Mouse (Mus musculus) testis, postnatal 14 days (tissue): ENCODE measurements around the gene Fam171b.

Source experiments
- DNase-seq: peaks from one replicate; pipeline ENCODE4 v3.0.0; 2021; ENCODE audit warnings: low spot score

Fam171b gene

DNA sequence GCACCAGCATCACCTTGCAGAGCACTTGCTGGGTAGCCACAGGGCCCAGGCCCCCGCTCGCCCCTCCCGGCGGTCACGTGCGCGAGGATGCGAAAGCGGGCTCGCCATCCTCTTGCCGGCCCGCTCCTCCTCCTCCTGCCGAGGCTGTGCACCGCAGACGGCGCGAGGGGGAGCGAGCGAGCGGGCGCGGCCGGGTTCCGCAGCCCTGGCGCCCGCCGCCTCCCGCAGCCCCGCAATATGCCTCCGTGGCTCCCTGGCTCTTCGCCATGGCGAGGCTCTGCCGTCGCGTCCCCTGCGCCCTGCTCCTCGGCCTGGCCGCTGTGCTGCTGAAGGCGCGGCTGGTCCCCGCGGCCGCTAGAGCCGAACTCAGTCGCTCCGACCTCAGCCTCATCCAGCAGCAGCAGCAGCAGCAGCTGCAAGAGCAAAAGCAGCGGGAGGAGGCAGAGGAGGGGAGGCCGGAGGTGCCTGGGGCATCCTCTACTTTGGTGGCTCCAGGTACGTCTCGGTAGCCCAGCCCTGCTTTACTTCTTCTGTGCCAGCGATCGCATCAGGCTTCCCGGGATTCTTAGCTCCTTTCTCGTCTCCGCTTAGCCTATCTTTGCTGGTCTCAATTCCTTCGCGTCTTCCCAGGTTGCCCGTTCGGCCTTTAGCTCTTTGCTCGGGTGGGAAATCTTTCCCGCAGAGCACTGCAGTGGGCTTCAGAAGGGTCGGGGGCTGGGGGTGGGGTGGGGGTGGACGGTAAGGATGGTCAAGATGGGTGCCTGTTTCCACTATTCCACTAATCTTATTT lies at the start of gene Fam171b:
Gene Fam171b, plus strand, starts transcription at position 154 of the 790 bp plus-strand sequence.
- peak; percentile 73 for DNase-seq

DNA sequence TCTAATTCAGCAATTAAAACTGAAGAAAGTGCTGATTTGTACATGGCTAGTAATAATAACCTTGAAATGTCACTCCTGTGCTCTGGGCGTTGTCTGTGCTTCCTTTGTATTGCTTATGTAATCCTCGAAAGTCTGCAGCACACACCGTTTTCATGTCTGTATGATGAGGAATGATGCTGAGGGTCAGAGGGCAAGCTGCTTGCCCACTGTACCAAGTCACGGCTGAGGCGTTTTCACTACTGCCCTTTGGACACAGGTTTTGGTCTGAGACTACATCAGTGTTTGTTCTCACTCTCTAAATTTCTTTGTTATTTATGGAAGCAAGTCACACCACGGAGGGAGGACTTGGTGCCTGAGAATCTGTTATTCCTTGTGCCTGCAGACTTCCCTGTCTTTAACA lies 46.4 kb upstream of the Fam171b start:
- DNase-seq = no peak

DNA sequence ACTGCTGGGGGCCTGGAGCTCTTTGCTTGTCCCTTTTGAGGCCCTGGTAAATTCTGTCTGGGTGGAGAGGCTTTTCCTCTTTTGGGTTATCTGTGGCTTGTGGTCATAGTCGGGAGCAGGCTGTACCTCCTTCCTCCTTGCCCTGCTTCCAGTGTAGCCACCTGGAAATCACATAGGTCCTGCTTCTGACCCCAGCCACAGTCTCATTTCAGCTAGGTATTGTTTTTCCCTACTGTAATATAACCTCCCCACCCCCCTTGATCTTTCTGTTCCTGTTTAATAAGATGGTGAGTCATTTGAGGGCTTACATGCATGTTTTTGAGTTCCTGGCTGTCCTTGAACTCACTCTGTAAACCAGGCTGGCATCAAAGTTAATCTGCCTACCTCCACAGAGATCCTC lies 45.6 kb upstream of the Fam171b start:
- DNase-seq = no peak

DNA sequence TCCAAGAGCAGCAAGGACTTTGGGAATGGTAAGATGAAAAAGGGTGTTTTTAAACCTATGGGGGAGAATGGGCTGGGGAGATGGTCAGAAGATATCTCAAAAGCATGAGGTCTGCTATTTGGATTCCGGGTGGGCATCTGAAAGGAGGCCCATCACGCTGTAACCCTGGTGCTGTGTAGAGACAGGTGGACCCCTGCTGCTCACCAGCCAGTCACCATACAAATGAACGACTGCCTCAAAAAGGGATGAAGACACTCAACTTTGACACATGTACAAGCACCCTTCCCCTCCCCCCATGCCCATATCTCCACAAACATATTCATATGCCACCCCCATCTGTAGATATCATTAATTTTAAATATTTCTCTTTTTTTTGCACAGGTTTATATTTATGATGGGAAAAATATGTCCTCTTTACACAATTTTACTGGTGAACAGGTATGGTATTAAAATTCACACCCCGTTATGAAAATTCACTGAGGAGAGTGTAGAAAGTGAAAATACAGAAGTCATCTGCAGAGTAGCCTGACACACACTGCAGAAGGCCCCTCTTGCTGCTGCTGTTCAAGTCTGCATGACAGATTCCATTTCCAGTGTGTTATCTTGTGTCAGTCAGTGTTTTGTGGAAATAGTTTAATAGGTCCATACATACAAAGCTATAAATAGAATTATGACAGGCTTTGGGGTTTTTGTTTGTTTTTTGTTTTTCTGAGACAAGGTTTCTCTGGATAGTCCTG lies 44.0 kb upstream of the Fam171b start:
- no peak for DNase-seq

DNA sequence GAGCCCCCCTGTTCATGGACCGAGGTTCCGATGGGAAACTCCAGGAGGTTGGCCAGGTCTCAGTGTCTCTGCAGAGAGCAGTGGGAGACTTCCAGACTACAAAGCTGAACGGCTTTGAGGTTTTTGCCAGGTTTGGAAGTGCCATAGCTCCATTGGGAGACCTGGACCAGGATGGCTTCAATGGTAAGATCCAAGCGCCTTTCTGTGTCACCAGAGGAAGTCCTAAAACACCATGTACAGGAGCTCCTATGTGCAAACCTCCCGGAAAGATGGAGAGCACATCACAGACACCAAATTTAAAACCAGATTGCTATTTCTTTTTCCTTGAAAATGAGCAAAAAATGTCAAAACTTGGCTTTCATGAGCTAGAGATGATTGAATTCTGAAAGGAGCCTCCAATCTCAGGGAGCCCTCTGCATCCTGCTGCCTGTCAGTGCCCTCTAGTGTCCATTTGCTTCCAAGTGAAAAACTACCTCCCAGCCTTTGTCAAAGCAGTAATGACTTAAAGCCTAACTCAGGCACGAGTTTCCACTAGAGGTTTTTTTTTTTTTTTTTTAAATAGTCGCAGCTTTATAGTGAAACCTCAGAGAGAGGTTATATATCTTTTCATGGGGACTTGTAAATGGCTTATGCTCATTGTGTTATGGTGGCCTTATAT lies 41.2 kb upstream of the Fam171b start:
- DNase-seq = peak; percentile 26

DNA sequence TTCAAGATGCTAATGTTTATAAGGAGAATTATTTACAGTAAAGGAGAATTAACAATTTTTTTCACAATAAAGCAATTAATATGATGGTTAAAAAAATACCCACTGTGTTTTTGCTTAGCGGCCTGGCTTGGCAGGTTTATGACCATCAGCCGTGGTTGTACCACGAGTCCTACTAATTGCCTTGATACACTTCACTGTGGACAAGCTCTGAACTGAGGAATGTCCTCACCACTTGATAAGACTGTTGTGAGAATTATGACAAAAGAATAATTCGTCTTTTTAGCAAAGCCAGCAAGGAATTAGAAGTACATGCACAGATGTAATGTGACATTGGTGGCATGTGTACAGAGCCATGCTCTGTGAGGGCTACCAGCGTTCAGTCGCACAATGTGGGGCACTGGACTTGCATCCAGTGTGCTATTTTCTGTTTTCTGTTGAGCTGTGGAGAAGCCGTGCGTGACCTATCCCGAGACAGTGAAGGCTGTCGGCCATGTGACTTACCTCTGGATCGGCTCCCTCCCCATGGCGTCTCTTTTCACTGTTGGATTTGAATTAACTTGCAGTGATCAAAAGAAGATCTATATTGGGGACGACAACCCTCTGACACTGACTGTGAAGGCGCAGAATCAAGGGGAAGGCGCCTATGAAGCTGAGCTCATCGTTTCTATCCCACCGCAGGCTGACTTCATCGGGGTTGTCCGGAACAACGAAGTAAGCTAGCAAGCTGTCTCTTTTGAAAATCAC lies 20.9 kb upstream of the Fam171b start:
- DNase-seq = no peak

DNA sequence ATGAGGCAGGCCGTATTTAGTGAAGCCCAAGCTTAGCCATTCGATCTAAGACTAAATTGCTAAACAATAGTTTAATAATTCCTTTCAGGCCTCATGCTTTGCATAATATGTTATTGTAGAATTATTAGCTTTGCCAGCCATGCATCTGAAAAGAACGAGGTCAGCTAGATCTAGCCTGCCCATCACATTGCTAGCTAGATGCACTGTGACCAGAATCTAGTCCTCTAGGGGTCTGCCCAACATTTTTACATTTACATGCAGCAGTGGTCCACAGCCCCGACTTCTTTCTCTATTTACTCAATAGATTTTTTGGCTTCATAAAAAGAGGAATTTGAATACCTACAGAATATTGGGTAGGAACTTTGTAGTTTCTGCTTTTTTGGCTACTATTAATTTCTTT lies 20.3 kb upstream of the Fam171b start:
- no peak for DNase-seq

DNA sequence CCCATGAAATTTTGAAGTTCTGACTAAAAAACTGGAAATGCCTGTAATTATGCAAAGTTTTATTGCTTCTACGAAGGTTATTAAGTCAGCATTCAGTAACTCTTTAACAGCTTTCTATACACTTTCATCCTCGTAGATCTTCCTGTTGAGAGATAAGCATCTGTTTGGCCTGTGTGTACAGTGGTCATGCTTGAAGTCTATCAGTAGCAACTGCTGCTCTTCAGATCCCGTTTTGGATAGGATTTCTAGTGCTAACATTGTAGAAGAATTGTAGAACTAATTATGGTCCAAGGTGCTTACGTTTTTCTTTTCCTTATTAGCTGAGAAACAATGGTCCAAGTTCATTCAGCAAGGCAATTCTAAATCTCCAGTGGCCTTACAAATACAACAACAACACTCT lies 16.7 kb upstream of the Fam171b start:
- DNase-seq = no peak

DNA sequence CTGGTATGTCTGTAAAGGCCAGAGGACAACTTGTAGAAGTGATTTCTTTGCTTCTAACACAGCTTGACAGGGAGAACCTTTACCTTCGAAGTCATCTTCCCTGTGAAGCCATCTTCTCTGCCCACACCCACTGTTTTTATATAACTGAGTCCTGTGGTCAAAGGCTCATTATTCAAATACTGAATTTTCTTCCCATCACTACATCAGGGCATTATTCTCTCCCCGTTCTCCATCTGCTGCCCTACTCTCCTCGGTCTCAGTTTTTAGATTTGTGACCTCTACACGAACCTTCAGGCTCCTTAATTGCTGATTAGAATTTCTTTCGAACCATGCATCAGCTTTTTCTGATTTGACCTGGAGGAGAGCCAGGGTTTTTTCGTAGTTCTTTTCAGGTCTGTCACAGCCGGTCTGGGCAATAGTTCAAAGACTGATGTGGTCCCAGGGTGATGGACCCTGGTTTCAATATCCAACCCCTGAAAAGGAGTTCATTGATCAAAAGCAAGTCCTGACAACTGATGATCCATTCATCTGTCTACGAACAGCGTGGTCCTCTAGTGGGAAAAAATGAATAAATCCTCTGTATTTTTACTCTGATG lies 14.4 kb upstream of the Fam171b start:
- no peak for DNase-seq

DNA sequence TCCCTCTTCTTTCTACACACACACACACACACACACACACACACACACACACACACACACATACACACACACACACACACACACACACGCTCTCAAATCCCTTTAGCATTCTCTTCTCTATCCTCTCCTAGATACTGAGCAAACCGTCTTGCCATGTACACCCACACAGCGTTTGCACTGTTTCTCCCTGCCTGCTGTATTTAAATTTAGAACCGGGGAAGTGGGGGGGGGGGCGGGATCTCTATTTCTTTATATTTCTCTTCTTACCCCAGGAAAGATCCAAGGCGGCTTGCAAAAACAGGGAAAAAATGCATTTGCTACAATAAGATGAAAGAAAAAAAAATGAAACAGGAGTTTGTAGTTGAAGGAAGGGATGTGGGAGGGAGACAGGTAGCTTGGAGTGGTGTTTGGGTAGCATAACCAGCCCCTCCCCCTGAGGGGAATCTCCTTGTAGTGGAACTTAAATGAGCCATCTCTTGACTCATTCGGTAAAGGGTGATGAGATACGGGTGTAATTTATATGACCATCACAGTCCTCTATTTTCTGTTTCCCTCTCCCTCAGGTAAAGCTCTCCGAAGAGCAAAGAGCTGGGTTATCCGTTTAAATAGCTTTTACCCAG lies 947 bp downstream of the Fam171b start:
- DNase-seq = no peak

DNA sequence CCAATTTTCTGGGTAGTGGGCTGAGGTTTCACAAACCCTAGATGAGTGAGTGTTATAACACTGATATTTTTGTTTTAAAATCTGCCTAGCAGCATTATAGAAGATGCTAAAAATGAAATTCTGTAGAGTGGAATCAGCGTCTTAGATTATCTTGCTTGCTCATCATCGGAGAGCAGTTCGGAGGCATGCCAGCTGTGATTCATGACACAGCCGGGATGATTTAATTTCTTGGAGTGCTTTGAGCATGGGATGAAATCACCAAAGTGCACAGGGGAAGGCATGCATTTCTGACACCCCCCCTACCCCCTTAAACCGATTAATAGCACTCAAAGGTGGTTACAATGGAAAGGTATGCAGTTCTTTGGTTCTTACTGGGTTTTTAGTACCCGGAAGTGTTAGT lies 1.6 kb downstream of the Fam171b start:
- no peak for DNase-seq

DNA sequence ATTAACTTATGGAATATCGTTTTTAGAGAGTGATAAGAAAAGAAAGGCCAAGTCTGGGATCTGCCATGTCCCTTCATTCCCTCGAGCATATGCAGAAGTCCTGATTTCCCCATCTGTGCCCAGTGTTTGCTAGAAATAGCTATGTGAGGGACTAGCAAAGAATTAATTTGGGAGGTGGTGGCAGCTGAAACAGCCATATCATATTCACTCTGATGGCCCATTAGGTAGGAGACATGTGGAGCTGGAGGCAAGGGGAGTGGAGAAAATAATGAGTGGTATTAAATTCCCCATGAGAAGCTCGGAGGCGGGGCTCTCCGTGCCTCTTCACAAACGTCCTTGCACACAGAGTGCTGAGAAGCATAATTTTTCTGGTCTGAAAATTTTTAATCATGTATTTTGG lies 3.7 kb downstream of the Fam171b start:
- DNase-seq = no peak

DNA sequence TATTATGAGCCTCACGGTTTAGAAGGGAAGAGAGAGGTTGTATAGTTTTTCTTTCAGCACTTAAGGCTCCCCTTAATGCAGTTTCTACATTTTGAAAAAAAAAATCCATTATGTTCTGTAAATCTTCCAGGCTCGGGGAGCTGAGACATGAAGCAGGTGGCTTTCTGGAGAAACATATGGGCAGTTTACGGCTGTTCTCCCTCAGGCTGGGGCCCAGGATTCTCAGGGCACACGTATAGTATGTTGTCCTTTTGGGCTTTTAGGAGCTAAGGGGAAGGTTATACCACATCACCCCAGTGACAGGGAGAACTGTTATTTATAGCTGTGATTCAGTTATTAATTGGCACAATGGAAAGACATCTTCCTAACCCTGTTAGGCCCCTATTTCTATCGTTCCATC lies 12.7 kb downstream of the Fam171b start:
- DNase-seq = no peak

DNA sequence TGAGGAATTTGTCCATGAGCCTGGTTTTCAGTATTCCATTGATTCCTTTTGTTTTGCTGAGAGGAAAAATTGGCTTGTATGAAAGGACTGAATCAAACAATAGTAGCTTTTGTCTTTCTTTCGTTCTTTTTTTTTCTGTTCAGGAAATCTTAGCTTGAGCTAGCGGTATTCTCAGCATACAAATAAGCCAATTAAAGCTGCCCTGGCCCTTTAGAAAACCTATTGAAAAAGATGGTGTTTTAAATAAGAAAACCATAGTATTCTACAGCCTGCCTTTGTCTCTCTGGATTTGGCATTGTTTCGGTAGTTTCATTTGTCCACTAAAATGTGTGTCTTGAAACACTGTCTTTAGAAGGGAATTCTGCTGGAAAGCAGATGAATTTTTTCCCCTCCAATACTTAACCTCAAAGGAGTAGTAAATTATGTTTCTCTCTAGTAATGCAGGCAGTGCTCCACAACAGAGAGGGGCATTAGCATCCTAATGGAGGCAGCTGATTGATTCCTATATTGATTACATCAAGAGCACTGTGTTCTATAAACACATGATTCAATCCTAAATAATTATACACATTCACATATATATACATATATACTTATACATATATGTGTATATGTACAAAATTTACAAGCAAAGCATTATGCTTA lies 16.6 kb downstream of the Fam171b start:
- DNase-seq = no peak

DNA sequence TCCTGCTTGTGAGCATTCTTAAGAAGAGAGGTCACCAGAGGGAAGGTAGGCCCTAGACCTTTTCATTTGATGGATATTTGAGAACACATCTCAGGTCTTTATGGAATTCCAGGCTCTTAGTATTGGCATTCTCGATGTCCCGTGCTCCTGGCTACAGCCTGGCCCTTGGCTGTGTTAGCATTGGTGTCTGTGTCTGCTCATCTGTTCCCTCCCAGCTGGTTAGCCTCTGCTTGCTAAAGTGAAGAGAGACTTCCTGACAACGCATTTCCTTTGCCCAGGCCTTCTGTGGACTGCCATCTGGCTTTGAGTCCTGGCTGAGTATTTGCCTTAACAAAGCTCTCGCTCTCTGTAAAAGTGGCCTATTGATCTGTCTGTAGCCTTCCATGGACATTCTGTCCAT lies 20.5 kb downstream of the Fam171b start:
- no peak for DNase-seq

DNA sequence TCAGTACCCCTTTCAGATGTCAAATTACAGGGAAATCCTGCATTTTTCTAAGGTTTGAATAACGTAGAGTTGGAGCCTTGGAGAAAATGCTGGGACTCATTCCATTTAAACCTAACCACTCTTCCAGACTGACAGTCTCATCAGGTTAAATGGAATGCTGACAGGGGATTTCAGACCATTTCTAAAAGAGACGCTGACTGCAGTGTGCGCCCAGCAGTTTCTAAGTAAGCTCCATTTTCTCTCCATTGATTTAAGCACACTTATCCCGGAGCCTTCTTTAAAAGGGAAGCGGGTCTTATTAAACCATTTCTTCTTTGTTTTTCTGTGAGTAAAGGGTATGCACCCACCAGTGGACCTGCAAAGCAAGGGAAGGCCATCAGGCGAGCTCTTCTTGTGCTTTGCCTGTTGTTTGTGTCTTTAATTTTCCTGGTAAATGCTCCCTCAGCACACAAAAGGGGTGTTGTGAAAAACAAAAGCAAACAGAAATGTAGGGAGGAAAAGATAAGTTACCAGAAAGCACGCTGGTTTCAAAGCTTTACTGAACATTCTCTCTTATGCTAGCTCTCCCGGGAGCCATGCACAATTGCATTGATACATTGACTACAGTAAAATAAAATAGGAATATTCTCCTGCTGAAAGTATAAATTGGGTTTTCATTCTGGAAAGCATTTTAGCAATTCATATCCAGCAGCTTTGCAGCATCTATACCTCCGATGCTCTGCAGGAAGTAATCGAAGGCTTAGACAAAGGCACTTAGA lies 23.1 kb downstream of the Fam171b start:
- no peak for DNase-seq

DNA sequence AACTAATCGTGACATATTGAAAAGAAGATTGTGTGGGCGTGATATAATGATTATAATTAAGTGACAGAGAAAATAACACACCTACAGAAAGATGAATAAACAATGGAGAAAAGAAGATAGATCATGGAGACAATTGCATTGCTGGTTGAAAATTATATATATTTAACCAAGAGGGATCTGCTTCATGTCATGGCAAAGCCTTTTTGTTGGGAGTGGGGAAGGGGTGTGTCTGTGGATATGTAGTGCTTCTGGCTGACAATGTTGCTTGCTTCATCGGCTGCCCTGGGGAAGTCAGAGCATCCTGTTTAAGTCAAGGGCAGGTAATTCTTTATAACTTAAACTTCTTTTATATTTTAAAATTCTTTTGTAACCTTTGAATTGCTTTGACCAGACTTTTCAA lies 36.1 kb downstream of the Fam171b start:
- no peak for DNase-seq

DNA sequence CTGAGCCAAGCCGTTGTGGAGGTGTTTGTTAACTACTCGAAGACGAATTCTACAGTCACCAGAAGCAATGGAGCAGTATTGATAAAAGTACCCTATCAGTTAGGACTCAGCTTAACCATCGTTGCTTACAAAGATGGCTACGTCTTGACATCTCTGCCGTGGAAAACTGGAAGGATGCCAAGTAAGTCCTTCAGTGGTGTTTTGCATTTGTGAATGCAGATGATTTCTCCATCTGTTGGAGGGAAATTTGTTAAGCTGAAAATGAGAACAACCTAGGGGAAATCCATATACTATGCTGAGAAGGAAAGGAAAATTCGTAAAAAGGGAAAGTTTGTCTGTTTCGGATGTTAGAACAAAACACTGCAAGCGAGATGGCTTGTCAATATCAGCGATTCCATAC lies 41.0 kb downstream of the Fam171b start:
- no peak for DNase-seq

DNA sequence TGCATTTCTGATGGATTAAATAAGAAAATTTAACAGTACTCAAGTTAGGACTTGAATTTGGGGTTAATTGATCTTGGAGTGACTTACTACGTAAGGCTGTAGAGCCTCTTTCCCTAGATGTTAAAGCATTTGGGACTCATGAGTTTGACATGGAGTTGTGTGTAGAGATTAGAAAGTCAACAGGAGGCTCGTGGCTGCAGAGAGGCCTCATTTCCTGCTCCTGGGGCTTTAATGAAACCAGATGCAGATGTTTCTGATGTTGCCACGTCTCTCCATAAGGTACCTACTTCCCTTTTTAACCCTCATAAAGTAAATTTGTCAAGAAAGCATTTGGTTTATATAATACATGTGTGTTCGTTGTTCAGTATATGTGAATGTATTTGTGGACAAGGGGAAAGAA lies 43.8 kb downstream of the Fam171b start:
- no peak for DNase-seq

DNA sequence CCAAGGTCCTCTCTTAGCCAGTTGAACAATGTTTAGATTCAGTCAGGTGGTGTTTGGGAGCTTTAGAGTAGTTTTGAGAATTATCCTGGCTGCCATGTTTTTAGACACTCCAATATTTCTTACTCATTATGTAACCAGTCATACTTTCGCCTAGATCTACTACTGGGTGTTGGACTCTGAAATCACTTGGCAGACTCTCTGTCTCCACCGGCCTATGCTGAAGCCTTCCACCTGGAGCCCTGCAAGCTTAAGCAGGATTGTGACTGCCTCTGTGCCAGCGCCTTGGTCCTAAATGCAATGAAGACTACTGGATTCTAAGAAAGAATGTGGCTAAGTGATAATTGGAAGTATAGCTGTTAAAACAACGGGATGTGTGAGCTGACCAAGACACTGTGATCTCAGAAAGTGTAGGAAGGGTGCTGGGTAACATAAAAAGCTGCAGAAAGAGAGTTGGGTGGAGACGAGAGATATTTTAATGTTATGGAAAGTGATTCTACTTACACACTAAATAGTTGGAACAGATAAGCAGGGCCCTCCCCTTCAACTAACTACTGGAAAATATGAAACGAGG lies 71.5 kb downstream of the Fam171b start:
- DNase-seq = no peak
